Mouse (Mus musculus): Measurements from ENCODE around the gene Nubp2.
A peak's percentile ranks its signal among the peaks of the same experiment; 100 is the strongest.

GRCm38 (mm10) chr17:24896241-24896992 lies 10.3 kb upstream of the Nubp2 start, which contains the start of gene Nme3:
- TF ChIP-seq POLR2A (IDR thresholded peaks at IDR 0.05; ENCODE audit: insufficient read length, low read depth) (peak; percentile 41), USF1 (IDR thresholded peaks at IDR 0.05; ENCODE audit: low read depth) (no peak), MAX (IDR thresholded peaks at IDR 0.05; ENCODE audit: low read depth) (no peak), TCF12 (IDR thresholded peaks at IDR 0.05; ENCODE audit: insufficient read depth, poor library complexity, severe bottlenecking) (no peak), POLR2AphosphoS2 (IDR thresholded peaks at IDR 0.05; ENCODE audit: insufficient read length, low read depth) (peak; percentile 58), E2F4 (IDR thresholded peaks at IDR 0.05; ENCODE audit: insufficient read depth) (no peak), TCF3 (IDR thresholded peaks at IDR 0.05; ENCODE audit: insufficient read length, low read depth) (no peak), CEBPB (IDR thresholded peaks at IDR 0.05; ENCODE audit: insufficient read depth, poor library complexity, severe bottlenecking) (no peak), SRF (IDR thresholded peaks at IDR 0.05; ENCODE audit: control insufficient read depth, insufficient read length, low read depth) (no peak), MYOG (IDR thresholded peaks at IDR 0.05; ENCODE audit: control insufficient read depth in 1 of 3, insufficient read depth in 1 of 3, insufficient read length in 2 of 3, low read depth in 2 of 3) (peak in 2 of 3 experiments; percentile 18 to 45), REST (IDR thresholded peaks at IDR 0.05; ENCODE audit: insufficient read depth, insufficient read length) (no peak)
